Comparison of ENCODE assay signal across 15 mouse cellular contexts in the genomic region with DNA sequence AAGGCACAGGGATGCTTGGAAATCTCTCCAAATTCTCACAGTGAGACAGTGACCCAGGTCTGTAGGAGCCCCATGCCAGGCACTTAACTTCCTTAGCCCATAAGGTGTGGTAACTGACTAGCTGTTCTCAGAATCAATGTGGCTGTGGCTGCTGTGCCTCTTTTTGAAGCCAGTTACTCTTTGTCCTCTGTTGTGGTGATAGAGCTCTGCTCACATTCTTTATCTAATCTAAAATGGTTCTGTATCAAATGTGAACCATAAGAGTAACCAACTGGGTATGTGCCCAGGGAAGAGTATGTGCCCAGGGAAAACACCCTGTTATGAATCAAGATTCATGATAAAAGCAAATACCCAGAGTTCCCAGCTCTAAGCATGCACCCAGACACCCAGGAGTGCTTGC.
A peak's percentile ranks its signal among the peaks of the same experiment; 100 is the strongest.
DNase-seq lines count a peak whose midpoint lies in the region.
"Had no signal": no experiment of that assay in that cellular context is flagged by ENCODE, and none has a peak within 500 bp of the region (broad histone marks: within the 10 kb centered on the region; RNA-seq: fewer than 3 reads in every experiment).

No protein-coding gene starts in this region.

- peak; percentile 4 to 10 for DNase-seq in spleen, postnatal 36 days (ENCODE audit: low spot score in 2 of 2)
- no peak for DNase-seq in spleen, postnatal 14 days (ENCODE audit: low spot score in 2 of 2)
- peak; percentile 45 for DNase-seq in CD4-positive helper T cell, adult 2 months (ENCODE audit: low read depth, low spot score)
- DNase-seq in CD8-positive naive resting alpha-beta T cell, adult 2 months (ENCODE audit: low read depth in 2 of 2, low spot score in 2 of 2) = peak; percentile 47 to 62
- peak; percentile 65 for DNase-seq in naive thymus-derived CD4-positive, alpha-beta T cell, adult 2 months (ENCODE audit: low read depth)
- no peak for DNase-seq in urinary bladder, postnatal 14 days (ENCODE audit: low spot score)
- no peak for DNase-seq in embryo, embryonic 11 days
- DNase-seq: adrenal gland, postnatal 10 days; cerebellum, adult 11 months; cerebellum, adult 8-10 months; cerebellum, postnatal 14 days; gastrocnemius, postnatal 36 days; heart, adult 18-20 months; heart, postnatal 10 days; heart, postnatal 4 days had no signal

Comparison
In these comparisons a context has a peak if more than half of its experiments do, and no peak if none do; other contexts are left out.
1. DNase-seq: peak in spleen, postnatal 36 days (2 of 2), CD4-positive helper T cell, adult 2 months (single experiment), CD8-positive naive resting alpha-beta T cell, adult 2 months (2 of 2) and naive thymus-derived CD4-positive, alpha-beta T cell, adult 2 months (single experiment); none in spleen, postnatal 14 days (0 of 2), urinary bladder, postnatal 14 days (single experiment) and embryo, embryonic 11 days (single experiment).